Mouse (Mus musculus) kidney, postnatal 0 days (tissue): ENCODE measurements at regions not wholly inside any gene's neighbourhood (a gene's known extent, or its start where the extent isn't known, plus 50 kb on each side); places are given as distances from the start of the nearest gene placed in this dataset.

Experiments
- ATAC-seq: fragments of 200-750 bp; cut with Nextera tagmentation; replicated peaks from 2 replicates; pipeline ENCODE4 v1.8.0; 2017; ENCODE audit warnings: low read depth, moderate number of reproducible peaks, moderate TSS enrichment, moderate library complexity; ENCODE audit not compliant: low FRiP score
- DNase-seq: peaks from one replicate; pipeline ENCODE4 v3.0.0-alpha.2; 2016; ENCODE audit warnings: low spot score
- H3K27ac ChIP-seq: fragments of 300-500 bp; sonication (generic); 2 replicates; pipeline ENCODE4 v1.5.1; 2014; ENCODE audit warnings: mild to moderate bottlenecking
- H3K27me3 ChIP-seq: fragments of 300-500 bp; sonication (generic); 2 replicates; pipeline ENCODE4 v1.6.1; 2014; ENCODE audit warnings: low read length, mixed read lengths; ENCODE audit not compliant: insufficient read depth
- H3K36me3 ChIP-seq: fragments of 300-500 bp; sonication (generic); 2 replicates; pipeline ENCODE4 v1.6.1; 2014; ENCODE audit warnings: low read length, mixed read lengths; ENCODE audit not compliant: insufficient read depth
- H3K4me1 ChIP-seq: fragments of 300-500 bp; sonication (generic); replicated peaks from 2 replicates; pipeline ENCODE4 v1.6.1; 2014; ENCODE audit warnings: antibody characterized with exemption, low read length, mixed read lengths; ENCODE audit not compliant: insufficient read depth
- H3K4me2 ChIP-seq: fragments of 300-500 bp; sonication (generic); 2 replicates; pipeline ENCODE4 v1.6.1; 2014; ENCODE audit warnings: mild to moderate bottlenecking, low read length, moderate library complexity, mixed read lengths
- H3K4me3 ChIP-seq: fragments of 300-500 bp; sonication (generic); replicated peaks from 2 replicates; pipeline ENCODE4 v1.5.1; 2014; ENCODE audit warnings: low read depth, low read length
- H3K9ac ChIP-seq: fragments of 300-500 bp; sonication (generic); 2 replicates; pipeline ENCODE4 v1.6.1; 2014; ENCODE audit warnings: low read depth, low read length
- H3K9me3 ChIP-seq: fragments of 300-500 bp; sonication (generic); replicated peaks from 2 replicates; pipeline ENCODE4 v1.6.1; 2016; ENCODE audit warnings: low read length, inconsistent platforms, mixed read lengths
- CTCF ChIP-seq: IDR thresholded peaks from 2 replicates; pipeline ENCODE4 v1.5.1; 2016; ENCODE audit warnings: antibody characterized with exemption, low read depth, mild to moderate bottlenecking, moderate library complexity
- WGBS: fragments of 180-500 bp; shearing (Covaris S2); extraction: QIAGEN DNeasy Blood & Tissue Kit; methylation state at CpG from one replicate; pipeline ENCODE4 v1.1.7; 2014; 5-methylcytosine and 5-hydroxymethylcytosine counted together

DNA sequence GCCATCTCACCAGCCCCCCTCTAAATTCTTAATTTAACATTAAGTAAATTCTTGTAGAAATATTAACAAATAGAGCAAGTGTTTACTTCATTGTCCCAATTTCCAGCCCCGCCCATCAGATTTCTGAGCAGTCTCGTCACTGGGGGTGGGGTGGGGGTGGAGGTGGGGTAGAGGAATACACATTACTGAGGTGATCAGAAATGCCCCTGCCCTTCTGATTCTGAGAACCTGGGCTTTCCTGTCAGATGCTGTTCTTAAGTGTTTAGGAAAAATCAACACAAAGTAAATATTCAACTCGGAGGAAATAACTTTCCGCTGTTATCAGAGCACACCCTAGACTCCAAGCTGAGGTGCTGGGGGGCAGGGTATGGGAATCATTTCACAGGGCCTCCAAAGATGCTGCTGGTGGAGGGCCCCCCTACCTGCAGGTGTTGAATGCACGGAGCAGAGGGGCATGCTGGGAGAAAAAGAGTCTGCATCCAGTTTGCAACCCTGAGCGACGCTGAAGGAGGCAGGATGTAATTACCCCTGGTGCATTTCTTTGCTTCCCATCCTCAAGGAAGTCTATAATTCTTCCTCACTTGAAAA lies 235.5 kb downstream of the Gm10260 start:
- Histone ChIP-seq H3K9ac (no peak overlapping the region), H3K27ac (no peak overlapping the region), H3K4me2 (no peak overlapping the region), H3K4me3 (no peak overlapping the region), H3K9me3 (no peaks in the 10 kb centered on the region), H3K36me3 (no peaks in the 10 kb centered on the region), H3K4me1 (no peaks in the 10 kb centered on the region; the same call in 1 of the 2 replicates), H3K27me3 (no peaks in the 10 kb centered on the region)
- 36% methylated on average over 7 of the region's 7 CpGs for WGBS
- ATAC-seq: peak; percentile 63; the same call in 1 of the 2 replicates
- DNase-seq: no peak
- no peak for TF ChIP-seq CTCF

DNA sequence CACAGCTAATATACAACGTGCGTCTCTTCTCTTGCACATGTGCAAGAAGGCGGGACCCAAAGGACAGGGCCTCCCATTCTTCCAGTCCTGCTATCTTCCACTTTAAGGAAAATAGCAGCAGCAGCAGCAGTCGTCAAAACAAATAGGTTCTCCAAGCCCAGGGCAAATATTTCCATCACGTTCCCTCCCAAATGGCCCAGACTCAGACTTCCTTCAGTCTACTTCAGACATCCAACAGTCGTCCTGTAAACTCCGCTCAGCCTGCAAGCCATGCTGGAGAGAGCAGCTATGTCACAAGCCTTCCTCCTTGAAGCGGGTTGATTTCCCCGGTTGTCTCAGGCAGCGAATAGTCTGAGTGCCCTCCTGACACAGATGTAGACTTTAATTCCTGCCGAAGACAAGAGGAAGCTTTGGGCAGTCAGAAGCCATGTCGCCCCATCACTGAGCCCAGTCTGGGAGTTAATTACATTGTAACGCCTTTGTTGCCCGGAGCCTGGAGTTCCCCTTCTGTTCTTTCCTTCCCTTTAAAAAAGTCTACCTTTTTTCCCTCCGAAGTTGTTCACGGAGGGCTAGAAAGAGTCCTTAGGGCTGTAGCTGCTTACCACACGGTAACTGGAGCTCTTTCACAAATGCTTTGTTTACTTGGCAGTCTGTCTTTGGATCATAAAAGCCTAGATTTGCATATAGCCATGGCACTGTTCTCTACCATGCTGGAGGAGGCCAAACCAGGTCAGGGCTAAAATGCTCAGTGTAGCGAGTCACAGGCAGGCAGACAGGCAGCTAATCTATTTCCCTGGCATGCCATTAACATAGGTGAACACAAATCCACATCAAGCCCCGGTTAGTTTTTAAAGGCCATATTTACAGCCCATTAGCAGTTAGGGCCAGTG lies 236.7 kb downstream of the Gm10260 start:
- H3K4me3 ChIP-seq: no peak overlapping the region
- peak overlapping the region; percentile 47 for H3K27ac ChIP-seq
- H3K4me1 ChIP-seq: no peaks in the 10 kb centered on the region; the same call in 1 of the 2 replicates
- peak overlapping the region; percentile 25 for H3K4me2 ChIP-seq
- H3K27me3 ChIP-seq: no peaks in the 10 kb centered on the region
- DNase-seq (peak; percentile 63), ATAC-seq (no peak)
- no peak for TF ChIP-seq CTCF
- H3K9me3 ChIP-seq: no peaks in the 10 kb centered on the region
- no peaks in the 10 kb centered on the region for H3K36me3 ChIP-seq
- WGBS: 24% methylated on average over 19 of the region's 19 CpGs
- H3K9ac ChIP-seq: no peak overlapping the region

DNA sequence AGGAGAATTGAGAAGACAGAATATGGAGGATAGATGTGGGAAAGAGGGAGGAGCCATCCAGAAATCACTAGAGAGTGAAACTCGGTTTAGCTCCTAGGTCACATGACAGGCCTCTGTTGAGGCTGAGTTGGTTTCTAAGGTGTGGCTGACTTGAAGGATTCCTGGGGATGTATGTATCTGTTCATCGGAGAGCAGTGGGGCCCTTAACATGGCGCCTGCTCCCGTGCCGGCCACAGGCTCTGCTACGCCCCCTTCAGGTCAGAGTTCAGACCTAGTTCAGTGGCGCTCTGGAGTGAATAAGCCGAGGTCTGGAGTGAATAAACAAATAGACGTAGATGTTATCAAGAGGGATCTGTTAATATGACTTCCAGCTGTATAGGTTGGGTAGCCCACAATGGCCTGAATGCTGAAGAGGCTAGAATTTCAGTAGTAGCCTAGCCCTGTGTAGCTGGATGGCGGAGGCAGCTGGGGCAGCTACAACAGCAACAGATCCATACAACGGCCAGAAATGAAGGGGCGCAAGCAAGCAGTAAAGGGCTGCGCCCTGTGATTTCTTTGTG lies 239.4 kb downstream of the Gm10260 start:
- no peaks in the 10 kb centered on the region for H3K27me3 ChIP-seq
- H3K4me3 ChIP-seq: no peak overlapping the region
- 0 out of 2 replicates have a peak, but pooled peaks have one; percentile 9 for TF ChIP-seq CTCF
- 82% methylated on average over 13 of the region's 13 CpGs for WGBS
- H3K4me1 ChIP-seq: no peaks in the 10 kb centered on the region; the same call in 1 of the 2 replicates
- H3K4me2 ChIP-seq: no peak overlapping the region
- DNase-seq: no peak
- ATAC-seq: no peak
- no peaks in the 10 kb centered on the region for H3K9me3 ChIP-seq
- H3K36me3 ChIP-seq: no peaks in the 10 kb centered on the region
- H3K27ac ChIP-seq: no peak overlapping the region
- H3K9ac ChIP-seq: no peak overlapping the region

DNA sequence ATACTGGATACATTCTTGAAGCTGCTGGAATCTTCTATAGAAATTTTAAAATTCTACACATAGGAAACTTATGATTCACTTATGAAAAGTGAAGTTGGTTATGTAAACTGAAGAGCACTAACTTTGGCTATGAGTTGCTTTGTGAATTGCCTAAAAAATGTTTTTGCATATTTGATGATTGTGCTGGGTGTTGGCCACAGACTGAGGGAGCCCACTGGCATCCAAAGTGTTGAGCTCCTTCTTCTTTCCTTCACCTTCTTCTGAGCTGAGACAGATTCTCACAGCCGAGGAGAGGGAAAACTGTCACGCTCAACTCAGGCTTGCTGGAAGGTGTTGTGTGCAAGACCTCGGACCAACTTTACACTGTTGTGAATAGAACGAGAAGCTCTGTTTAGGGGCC lies 243.7 kb downstream of the Gm10260 start:
- 95% methylated on average over 4 of the region's 4 CpGs for WGBS
- TF ChIP-seq CTCF: no peak

DNA sequence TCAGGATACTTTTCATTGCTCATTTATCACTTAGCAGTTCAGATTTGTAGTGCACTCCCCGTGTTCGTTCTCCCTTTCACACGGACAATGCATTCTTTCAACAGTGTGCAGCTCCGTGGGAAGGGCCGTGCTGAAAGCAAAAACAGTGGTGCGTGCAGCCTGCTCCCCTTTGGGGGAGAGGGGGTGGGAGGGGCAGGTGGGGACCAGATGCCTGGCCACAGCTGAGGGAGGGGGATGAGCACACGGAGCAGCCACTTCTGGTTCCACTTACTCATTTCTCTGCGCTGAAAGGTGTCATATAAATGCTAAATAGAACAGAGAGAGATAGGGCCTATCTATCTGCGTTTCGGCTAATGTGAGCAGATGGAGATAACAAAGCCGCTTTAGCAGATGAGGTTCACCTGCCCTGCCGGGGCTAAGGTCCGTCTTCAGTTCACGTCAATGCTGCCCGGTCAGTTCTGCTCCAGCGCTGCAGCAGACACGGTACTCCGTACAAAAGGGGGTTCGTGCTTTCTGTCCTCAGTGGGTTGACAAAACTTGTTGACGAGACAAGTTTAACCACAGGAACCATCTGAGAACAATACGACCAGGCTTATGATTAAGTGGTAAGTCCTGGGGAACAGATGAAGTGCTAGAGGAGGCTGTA lies 245.9 kb downstream of the Gm10260 start:
- no peak for ATAC-seq
- no peak overlapping the region for H3K4me3 ChIP-seq
- no peaks in the 10 kb centered on the region for H3K9me3 ChIP-seq
- H3K27ac ChIP-seq: no peak overlapping the region
- no peak overlapping the region for H3K9ac ChIP-seq
- no peaks in the 10 kb centered on the region for H3K36me3 ChIP-seq
- DNase-seq: no peak
- WGBS: 44% methylated on average over 21 of the region's 21 CpGs
- H3K4me2 ChIP-seq: no peak overlapping the region
- 0 out of 2 replicates have a peak, but pooled peaks cover 9% of the 10 kb centered on the region for H3K4me1 ChIP-seq
- no peak for TF ChIP-seq CTCF
- H3K27me3 ChIP-seq: no peaks in the 10 kb centered on the region

More for the DNA sequence above, 243.7 kb downstream of the Gm10260 start:
- no peak for ATAC-seq
- no peak overlapping the region for H3K4me3 ChIP-seq
- no peak overlapping the region for H3K9ac ChIP-seq
- no peaks in the 10 kb centered on the region for H3K36me3 ChIP-seq
- DNase-seq: no peak
- H3K4me1 ChIP-seq: no peaks in the 10 kb centered on the region
- no peak overlapping the region for H3K4me2 ChIP-seq
- H3K27me3 ChIP-seq: no peaks in the 10 kb centered on the region
- H3K9me3 ChIP-seq: no peaks in the 10 kb centered on the region
- H3K27ac ChIP-seq: no peak overlapping the region

DNA sequence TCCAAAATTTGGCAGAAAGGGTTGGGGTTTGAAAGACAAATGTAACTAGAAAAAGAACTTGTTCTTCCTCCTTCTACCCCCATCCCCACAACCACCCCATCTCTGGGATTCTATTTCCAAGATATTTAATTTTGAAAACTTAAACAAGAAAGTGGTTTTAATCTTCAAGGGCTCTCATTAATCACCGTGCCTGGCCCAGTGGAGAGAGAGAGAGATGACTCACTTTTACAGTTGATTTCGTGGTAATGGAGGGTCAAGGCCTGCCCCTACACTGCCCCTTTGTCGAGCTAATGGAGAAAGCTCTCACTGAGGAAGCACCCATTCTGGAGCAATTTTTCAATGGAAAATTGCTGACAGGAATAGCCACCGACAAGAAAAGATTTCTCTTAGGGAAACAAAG lies 247.9 kb downstream of the Gm10260 start:
- H3K9me3 ChIP-seq: no peaks in the 10 kb centered on the region
- no peaks in the 10 kb centered on the region for H3K36me3 ChIP-seq
- H3K4me1 ChIP-seq: 0 out of 2 replicates have a peak, but pooled peaks cover 9% of the 10 kb centered on the region
- no peaks in the 10 kb centered on the region for H3K27me3 ChIP-seq
- DNase-seq (no peak), ATAC-seq (no peak)
- H3K4me2 ChIP-seq: no peak overlapping the region
- WGBS: 45% methylated on average over 4 of the region's 4 CpGs
- TF ChIP-seq CTCF: no peak
- H3K27ac ChIP-seq: no peak overlapping the region
- no peak overlapping the region for H3K9ac ChIP-seq
- H3K4me3 ChIP-seq: no peak overlapping the region
